Mouse (Mus musculus): Measurements from ENCODE around the gene Sfxn5.
A peak's percentile ranks its signal among the peaks of the same experiment; 100 is the strongest.

The Sfxn5 gene

GRCm38 (mm10) chr6:85333000-85333669 is at the start of gene Sfxn5:
Gene Sfxn5 (minus strand): TSS chr6:85333422.
- DNase-seq, result peak; percentile 96

- DNase-seq, result no peak
Measured at GRCm38 (mm10) chr6:85382791-85383190, 49.6 kb upstream of the Sfxn5 start.

DNA sequence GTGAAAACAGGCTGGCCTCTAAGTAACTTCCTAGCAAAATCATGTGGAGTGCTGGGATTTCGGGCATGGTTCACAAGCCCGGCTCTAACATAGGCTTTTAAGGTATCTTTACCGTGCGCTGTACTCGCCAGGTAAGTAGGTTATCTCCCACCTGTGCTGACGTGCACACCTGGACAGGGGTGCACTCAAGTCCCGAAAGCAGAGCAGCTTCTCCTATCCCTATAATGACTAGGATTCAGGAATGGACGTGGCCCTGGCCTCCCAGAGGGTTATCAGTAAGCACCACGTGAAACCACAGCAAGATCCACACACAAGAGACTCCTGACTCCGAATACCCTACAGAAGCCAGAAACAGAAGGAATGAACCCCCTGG is 48.4 kb upstream of the Sfxn5 start:
- DNase-seq, result no peak

DNA sequence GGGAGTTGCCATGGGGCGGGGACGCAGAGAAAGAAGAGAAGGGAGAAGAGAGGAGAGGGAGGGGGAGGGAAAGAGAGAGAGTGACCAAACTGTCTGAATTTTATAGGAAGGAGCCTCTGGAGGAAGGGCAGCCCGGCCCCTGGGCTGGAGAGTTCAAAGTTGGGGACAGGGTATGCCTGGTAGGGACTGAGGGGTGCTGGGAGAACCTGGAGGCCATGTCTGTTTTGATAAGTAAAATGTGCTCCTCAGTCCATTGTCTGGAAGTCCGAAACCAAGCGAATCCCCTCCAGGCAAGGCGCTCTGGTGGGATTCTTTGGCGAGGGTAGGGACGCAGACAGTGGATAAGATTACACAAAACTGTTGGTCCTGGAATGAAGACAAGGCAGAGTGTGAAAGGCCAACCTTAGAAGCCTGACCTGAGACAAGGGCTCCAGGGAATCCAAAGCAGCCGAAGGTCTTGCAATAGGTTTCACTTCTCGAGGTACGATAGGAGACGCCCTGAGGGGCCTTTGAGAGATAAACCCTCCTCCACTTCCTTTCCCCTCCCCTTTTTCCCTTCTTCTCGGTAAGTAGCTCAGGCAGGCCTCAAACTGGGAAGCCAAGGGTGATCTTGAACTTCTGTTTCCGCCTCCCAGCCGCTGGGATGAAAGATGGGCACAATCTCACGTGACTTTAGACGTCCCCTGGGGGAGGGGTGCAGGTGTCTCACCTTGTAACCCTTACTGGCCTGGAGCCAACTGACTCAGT is 47.9 kb upstream of the Sfxn5 start:
- DNase-seq, result no peak

- DNase-seq, result peak; percentile 85
Measured at GRCm38 (mm10) chr6:85380201-85380900, 47.1 kb upstream of the Sfxn5 start.

DNA sequence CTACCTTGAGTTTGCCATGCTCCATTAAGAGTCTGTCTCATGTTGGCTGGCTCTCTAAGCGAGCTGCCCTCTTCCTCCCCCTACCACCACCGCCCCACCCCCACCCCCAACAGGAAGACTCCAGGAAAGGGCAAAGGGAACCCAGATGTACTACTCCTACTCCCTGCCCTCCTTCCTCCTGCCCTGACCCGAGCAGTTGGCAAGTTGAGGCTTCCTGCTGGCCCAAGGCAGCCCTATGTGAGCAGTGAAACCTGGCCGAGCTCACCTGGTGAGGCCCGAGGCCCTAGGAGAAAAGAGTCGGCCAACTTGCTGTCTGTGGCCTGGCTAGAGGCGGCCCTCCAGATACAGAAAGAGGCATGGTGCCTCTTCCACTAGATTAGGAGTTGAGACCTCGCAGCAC is 45.4 kb upstream of the Sfxn5 start:
- DNase-seq, result no peak

DNA sequence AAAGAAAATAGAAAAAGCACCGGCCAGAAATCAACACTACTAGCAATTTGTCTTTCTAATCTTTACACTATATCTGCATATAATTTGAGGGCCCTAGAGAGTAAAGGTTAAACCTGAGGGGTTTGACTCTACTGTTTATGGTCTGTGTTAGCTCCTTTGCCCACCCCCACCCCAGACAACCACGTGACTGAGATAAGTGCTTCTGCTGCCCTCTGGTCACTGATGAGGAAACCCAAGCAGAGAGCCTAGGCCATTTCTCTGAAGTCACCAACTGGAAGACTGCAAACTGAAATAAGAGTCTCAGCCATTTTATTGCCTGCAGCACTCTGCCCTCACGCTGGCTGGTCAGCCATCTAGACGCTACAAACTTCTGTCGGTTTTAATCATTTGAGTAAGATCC is 44.7 kb upstream of the Sfxn5 start:
- DNase-seq, result no peak

DNA sequence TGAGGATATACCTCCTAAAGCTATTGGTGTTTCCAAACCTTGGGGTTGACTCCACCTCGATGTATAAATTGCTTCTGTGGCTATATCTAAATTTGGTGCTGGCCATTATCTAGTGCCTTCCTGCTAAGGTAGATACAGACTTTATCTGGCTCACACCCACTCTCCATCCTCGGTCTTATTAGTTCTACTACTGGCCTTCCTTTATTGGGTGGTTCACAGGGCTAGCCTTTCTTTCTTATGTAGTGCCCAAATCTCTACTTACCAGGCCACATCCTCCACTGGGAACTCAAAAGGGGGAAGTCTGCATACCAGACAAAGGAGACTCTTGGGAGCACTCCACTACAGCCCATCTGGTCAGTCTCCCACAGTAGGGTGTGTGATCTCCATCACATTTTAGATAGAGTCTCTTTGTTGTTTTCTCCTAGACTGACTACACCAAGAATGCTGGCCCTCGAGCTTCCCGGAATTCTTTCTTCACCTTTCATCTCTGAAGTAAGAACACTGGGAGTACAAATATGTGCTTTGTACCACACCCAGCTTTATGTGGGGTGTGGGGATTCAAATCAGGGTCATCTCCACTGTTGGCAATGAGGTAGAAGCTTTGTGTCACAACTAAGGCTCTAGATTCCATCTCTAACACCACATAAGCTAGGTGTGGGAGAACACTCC is 44.0 kb upstream of the Sfxn5 start:
- DNase-seq, result no peak

DNA sequence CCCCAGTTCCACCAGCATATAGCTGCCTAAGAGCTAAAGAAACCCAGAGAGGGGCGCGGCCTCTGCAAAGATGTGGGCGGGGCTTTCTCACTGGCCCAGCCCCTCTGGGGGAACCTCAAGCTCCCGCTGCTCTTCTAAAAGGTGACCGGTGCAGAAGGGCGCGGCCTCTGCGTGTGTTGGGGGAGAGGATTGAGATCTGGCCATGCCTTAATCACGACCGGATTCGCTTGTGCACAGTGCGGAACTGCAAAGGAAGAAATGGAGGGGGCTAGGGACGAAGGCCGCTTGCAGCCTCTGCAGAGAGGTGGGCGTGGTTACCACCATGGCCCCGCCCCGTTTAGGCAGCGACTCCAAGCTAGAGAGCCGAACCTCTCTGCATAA is 41.5 kb upstream of the Sfxn5 start:
- peak; percentile 99 for DNase-seq

DNA sequence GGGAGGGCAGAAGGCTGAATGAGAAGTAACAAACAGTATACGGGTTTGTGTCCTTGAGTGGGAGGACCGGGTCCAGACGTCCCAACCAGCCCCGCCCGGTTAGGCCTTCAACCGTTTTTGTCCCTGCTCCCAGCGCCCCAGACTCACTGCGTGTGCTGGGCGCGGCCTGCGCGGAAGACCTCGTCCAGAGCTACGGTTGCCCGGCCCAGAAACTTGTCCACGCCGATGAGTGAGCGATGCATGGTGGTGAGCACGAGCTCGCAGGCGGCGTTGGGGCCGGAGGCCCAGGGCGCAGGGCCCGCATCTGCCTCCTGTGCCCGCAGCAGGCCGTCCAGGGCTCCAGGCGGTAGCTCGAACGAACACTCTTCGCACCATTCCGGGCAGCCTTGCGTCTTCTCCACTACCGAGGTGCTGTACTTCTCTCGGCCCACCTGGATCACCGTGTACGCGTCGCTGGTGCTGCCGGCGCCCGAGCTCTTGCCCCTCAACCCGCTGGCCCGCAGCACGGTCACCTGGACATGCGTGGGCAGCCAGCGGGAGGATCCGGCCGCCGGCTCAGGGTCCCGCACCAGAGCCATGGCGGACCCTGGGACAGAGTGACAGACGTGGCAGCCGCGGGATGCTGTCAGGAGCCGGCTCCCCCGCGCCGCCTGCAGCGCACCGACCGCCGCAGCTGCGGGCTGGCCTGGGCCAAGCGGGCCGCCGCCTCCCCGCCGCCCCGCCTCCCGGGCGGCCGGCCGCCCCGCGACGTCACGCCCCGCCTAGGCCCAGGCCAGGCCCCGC is 40.9 kb upstream of the Sfxn5 start, which contains the start of gene Rab11fip5:
Rab11fip5 (minus strand) TSS at position 684 of the 783 bp plus-strand sequence.
- DNase-seq, result peak; percentile 69

- no peak for DNase-seq
Measured at GRCm38 (mm10) chr6:85373066-85373860, 40.0 kb upstream of the Sfxn5 start.

GRCm38 (mm10) chr6:85372496-85372895 is 39.3 kb upstream of the Sfxn5 start:
- DNase-seq, result no peak

DNA sequence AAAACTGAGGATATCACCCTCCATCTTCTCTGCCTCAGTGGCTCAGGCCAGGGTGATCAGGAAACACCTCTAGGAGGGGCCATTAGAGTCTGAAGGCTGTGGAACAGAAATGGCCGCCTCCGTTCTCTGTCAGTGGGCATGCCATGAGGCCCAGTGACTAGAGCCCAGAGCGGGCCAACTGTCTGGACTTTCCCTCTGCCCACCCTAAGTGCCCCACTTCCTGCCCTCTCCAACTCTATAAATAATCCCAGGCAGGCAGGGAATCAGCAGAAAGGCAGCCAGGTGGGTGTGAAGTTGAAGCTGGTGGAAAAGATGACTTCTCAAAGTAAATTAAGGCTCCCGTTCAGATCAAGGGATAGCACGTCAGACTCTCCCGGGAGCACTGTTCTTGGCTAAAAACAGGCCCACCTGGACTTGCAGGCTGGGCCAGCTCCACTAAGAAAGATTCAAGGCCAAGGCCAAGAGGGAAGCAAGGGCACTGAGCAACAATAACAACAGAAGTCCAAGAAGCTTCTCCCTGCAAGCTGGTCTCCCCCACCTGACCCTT is 38.7 kb upstream of the Sfxn5 start:
- DNase-seq, result no peak

- DNase-seq, result no peak
Measured at GRCm38 (mm10) chr6:85370666-85371430, 37.6 kb upstream of the Sfxn5 start.

- DNase-seq, result no peak
Measured at GRCm38 (mm10) chr6:85370041-85370440, 36.8 kb upstream of the Sfxn5 start.

- DNase-seq, result peak; percentile 61
Measured at GRCm38 (mm10) chr6:85369181-85369860, 36.1 kb upstream of the Sfxn5 start.

DNA sequence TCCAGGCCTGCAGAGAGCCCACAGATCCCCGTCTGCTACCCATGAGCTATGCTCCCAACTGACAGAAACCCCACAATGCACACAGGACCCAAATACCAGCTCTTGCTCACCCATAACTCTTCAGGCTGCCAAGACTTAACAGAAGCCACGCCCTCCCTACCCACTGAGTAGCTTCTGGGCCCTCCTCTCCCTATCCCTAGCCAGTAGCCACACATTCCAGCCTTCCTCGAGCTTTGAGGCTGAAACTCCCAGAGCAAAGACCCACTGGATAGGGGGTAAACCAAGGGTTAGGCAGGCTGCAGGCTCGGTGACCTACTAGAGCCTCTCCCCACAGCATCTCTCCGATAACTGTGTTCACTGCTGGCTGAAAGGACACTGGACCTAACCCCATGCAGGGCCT is 35.5 kb upstream of the Sfxn5 start:
- DNase-seq, result peak; percentile 41

- DNase-seq, result no peak
Measured at GRCm38 (mm10) chr6:85368166-85368565, 34.9 kb upstream of the Sfxn5 start.

- no peak for DNase-seq
Measured at GRCm38 (mm10) chr6:85366387-85366786, 33.2 kb upstream of the Sfxn5 start.

DNA sequence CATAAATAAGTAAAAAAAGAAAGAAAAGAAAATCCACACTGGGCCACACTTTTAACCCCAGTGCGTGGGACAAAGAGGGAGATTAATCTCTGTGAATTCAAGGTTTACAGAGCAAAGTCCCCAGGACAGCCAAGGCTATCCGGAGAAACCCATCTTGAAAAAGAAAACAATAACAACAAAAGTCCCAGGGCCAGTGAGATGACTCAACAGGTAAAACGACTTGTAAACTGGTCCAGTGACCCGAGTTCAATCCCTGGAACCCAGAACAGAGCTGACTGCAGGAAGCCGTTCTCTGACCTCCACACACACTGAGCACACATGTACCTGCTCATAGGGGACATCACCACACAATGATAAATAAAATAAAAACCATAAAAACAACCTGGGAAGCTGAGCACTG is 31.2 kb upstream of the Sfxn5 start:
- DNase-seq, result no peak
